Mouse (Mus musculus) lung, postnatal 14 days (tissue): Measurements from ENCODE around the gene Casp1.

ENCODE experiments used
- DNase-seq: peaks from one replicate; pipeline ENCODE4 v3.0.0; 2021

The Casp1 gene

DNA sequence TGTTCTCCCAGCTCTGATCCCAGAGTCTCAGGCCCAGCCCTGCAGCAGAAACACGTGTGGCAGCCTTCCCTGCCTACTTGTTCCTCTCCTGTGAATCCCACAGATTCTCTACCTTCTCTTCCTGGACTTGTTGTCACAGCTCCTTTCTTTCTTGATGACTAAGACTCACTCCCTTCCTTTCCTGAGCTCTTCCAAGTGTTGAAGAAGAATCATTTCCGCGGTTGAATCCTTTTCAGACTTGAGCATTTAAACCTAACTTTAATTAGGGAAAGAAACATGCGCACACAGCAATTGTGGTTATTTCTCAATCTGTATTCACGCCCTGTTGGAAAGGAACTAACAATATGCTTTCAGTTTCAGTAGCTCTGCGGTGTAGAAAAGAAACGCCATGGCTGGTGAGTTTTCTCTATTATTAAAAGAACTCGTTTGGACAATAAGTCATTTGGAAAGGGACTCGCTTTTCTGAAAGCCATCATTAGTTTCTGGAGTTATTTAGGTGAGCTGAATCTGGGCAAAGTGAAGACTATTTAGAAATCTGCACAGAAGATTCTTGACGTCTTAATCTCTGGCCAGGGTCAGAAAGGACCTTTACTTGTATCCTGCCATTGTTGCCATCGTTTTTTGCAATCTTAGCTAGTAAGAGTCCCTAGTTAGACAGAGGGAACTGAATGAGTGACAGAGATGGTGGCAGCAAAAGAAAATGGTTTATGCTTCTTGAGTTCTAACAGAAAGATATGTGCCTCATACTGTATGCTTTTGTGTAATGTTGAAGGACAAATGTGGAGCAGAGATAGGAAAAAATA lies at the start of gene Casp1:
Gene Casp1, plus strand, starts transcription at position 189 of the 803 bp plus-strand sequence.
- no peak for DNase-seq

DNA sequence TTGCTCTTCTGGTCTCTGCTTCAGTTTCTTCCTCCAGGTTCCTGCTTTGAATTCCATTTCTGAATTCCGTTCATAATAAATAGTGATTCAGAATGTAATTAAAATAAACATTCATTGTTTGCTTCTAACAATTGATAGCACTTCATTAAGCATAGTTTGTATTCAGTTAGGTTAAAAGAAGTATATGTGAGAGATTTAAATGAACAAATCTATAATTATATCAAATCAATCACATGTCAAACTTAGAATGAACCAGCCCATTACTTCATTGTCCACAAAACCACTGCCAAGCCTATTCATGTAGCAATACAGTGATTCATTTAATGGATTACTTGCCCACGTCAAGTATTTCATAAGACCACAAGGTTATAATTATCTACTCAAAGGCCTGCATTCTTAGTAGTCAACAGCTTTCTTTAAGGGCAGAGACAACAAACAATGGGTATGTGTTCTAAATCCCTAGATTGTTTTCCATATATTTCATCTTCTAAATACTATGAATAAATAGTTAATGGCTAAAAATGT lies 34.3 kb upstream of the Casp1 start:
- DNase-seq = no peak

DNA sequence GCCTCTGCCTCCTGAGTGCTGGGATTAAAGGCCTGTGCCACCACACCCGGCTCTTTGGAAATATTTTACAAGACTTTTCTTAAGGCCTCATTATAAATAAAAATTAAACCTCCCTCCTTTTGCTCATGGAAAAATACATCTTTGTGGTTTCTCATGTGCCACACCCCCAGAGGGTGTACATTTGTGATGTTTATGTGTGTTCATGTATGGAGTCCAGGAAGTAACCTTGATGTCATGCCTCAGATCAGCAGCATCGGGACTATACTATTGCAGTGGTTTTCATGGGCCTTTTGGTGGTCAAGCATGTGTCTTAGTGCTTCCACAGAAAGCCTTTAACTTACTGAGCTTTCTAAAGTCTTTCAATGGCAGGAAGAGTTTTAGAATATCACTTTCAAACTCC lies 28.0 kb upstream of the Casp1 start:
- DNase-seq = no peak

DNA sequence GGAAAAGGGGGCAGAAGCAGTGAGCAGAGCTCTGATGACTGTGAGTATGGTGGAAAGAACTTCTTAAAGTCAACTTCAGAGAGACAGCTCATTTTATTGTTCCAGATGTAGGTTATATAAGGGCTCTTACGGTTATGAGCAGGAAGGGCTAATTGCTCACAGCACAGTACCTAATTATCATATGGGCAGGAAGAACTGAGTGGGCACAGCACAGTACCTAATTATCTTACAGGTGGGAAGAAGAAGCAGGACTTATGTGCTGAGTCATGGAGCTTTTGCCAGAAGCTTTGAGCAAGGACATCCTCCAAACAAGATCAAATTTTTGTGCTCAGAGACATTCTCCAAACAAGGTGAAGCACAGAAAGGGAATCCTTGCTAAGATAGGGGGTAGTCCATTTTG lies 27.4 kb upstream of the Casp1 start:
- DNase-seq = no peak

DNA sequence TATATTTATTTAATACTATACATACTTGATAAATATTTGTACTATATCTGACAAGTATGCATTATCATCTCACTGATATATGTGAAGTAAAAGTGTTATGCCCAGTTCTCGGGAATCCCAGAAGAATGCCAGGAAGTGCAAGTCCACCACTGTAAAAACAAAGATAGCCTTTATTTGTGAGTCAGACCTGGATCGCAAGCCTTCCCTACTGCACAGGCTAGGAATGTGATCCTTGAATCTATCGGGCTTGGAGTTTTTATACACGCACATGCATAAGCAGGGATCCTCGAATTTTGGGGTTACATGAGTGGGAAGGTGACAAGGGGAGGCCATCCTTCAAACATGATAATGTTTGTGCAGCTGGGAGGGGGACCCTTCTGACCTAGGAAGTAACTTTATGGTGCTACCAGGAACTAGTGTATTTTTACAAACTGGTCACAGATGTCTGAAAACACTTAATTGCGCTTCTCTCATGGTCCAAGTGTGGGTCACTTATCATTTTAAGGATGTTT lies 26.9 kb upstream of the Casp1 start:
- no peak for DNase-seq

DNA sequence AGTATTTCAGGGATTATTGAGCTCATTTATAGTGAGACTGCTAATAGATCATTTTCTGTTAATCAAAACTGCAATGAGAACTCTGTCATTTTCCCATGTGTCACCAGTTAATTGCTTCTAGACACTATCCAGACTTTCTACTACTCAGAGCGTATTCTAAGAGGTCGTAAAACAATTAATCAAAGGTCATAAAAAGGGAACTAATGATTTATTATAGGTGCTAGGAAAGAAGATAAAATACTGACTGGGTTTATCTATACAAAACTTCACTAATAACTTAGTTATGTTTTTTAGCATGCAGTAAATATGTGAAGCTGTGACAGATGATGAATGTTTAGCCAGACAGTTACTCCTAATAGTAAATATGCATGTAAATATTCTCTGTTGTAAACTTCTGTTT lies 12.2 kb upstream of the Casp1 start:
- DNase-seq = no peak

- DNase-seq = no peak
Measured at GRCm38 (mm10) chr9:5286597-5286996, 11.7 kb upstream of the Casp1 start.

DNA sequence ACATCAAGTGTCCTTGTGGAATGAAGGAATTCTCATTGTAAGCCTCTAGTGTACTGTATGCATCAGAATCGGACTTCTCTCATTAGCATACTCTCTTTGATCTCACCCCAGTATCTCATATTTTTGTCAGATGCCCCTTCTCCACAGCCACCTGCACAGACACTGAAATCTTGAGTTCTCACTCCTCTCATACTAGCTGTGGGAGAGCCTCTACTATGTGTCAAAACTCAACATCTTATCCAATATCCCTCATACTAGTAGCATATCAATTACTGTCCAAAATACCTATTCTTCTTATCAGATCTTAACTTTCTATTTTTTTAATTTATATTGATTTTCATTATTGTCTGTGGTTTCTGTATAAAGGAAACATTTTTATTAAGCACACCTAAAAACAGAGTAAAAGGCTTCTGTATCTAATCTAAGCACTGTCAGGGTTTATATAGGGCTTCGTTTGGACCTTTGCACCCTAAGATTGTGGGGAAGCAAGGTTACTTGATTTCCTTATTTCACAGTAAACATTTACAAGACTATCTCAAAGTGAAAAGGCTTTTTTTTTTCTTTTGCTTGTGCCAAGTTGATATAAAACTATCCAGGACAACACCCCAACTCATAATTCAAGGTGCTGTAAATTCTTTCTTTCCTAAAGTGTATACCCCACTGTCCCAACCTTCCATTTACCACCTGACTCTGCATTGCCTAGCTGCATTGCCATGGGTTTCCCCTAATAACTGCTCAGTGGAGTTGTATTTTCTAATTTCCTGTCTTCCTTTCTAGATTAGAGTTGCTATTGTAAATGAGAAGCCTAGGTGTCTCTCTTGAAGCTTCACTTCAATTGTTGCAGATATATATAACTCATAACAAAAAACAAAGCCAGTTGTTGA lies 1.7 kb upstream of the Casp1 start:
- no peak for DNase-seq

DNA sequence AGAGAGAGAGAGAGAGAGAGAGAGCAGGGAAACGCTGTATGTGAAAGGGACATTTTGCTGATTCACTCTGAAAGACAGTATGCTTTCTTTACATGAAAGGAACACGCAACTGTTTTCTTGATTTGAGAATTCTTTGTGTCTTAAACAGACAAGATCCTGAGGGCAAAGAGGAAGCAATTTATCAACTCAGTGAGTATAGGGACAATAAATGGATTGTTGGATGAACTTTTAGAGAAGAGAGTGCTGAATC lies 740 bp downstream of the Casp1 start:
- no peak for DNase-seq

GRCm38 (mm10) chr9:5308561-5308960 lies 10.2 kb downstream of the Casp1 start, which contains the start of gene Casp4:
Gene Casp4, plus strand, starts transcription at chr9:5308828.
- DNase-seq = peak; percentile 5

- no peak for DNase-seq
Measured at GRCm38 (mm10) chr9:5310112-5310511, 11.8 kb downstream of the Casp1 start.

- DNase-seq = no peak
Measured at GRCm38 (mm10) chr9:5311435-5311834, 13.1 kb downstream of the Casp1 start.

DNA sequence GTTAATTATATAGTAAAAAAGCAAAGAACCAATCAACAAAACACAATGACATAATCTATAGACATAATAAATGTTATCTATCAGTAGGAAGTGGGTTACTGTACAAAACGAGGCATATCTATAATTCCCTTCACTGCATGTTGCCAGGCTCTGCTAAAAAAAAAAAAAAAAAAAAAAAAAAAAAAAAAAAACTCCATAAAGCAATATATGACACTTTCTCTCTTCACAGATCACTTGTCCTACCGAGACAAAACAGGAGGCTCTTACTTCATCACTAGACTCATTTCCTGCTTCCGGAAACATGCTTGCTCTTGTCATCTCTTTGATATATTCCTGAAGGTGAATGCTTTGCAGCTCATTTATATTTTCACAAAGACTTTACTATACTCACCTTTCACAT lies 29.9 kb downstream of the Casp1 start:
- DNase-seq = no peak

- DNase-seq = no peak
Measured at GRCm38 (mm10) chr9:5332441-5332840, 34.1 kb downstream of the Casp1 start.

DNA sequence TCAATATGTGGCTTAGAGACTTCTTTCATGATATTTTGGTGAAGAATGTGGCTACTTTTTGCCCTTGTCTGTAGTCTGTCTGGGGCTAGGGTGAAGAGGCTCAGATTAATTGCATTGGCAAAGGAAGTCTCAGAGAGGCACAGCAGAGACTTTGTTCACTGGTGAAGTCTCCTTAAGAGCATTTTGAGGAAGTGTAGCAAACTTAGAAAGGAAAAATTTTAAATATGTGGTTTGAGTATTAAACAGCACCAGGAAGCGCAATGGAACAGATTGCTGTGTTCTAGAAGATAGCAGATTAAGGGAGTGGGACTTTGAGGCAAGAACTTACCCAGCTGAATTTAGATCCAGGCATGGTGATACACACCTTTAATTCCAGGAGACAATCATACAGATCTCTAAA lies 35.1 kb downstream of the Casp1 start:
- no peak for DNase-seq

DNA sequence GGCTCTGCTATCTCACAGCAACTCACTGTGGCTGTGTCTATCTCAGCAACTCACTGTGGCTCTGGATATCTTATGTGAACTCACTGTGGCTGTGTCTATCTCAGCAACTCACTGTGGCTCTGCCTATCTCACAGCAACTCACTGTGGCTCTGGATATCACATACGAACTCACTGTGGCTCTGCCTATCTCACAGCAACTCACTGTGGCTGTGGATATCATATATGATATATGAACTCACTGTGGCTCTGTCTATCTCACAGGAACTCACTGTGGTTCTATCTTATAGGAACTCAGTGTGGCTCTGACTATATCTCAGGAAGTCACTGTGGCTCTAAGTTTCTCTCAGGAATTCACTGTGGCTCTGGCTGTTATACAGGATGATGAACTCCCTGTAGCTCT lies 44.8 kb downstream of the Casp1 start:
- no peak for DNase-seq

DNA sequence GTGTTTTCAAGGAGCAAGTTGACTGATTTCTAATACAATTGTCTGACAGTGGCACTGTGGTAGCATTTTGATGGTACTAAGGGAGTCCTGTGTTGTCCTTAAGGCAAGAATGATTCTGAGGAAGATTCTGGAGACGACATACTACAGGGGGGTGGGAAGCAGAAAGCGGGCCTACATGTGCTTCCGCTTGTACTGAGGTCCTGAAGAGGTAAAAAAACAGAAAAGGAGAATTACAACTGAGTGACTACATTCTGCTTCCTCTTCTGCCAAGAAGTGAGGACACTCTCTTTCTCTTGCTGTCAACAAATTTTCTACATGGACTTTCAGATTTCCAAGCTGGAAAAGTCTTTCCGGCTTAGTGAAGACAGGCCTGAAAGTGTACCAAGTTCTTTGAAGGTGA lies 45.8 kb downstream of the Casp1 start:
- no peak for DNase-seq

GRCm38 (mm10) chr9:5345291-5345898 lies 47.1 kb downstream of the Casp1 start, which contains the start of gene Casp12:
Gene Casp12, plus strand, starts transcription at chr9:5345430.
- DNase-seq = peak; percentile 10

- DNase-seq = no peak
Measured at GRCm38 (mm10) chr9:5347381-5347780, 49.1 kb downstream of the Casp1 start.

- no peak for DNase-seq
Measured at GRCm38 (mm10) chr9:5353673-5354072, 55.4 kb downstream of the Casp1 start.

GRCm38 (mm10) chr9:5356801-5357200 lies 58.5 kb downstream of the Casp1 start:
- no peak for DNase-seq
